Mouse (Mus musculus) left cerebral cortex, adult 18-20 months (tissue): ENCODE data around the gene A430078G23Rik. TPM values are rescaled to one million over a fixed set of nuclear protein-coding genes. Genes with fewer than 3 reads are reported as not detected.

Experiments
- DNase-seq, 2 experiments: peaks; one replicate each; pipeline ENCODE4 v3.0.0; 2021 to 2022; ENCODE audit warnings: low spot score in 2 of 2, mixed read lengths in 1 of 2
- total RNA-seq, 2 experiments: library from RNA; stranded (reverse); gene quantifications; 2 replicates each; pipeline ENCODE4 v1.2.3; 2021

The A430078G23Rik gene
- total RNA-seq, 2 experiments from 2014 or later = not detected

GRCm38 (mm10) chr8:3411085-3411484 lies 57.9 kb downstream of the A430078G23Rik start:
- DNase-seq = no peak

DNA sequence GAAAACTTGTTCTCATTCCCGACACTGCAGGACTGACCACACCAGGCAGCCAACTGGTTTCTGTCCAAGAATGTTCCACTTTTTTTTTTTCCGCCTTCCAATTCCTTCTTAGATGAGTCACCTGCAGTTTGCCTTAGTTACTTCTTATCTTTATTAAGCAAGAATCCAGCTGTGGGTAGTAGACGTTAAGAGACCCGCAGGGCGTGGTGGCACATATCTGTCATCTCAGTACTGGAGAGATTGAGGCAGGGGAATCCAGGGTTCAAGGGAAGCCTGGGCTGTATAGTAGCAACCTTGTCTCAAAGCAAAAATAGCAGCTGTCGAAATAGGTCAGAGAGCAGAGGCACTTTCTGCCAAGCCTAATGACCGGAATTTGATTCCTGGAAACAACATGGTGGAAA lies 58.7 kb downstream of the A430078G23Rik start:
- no peak for DNase-seq

DNA sequence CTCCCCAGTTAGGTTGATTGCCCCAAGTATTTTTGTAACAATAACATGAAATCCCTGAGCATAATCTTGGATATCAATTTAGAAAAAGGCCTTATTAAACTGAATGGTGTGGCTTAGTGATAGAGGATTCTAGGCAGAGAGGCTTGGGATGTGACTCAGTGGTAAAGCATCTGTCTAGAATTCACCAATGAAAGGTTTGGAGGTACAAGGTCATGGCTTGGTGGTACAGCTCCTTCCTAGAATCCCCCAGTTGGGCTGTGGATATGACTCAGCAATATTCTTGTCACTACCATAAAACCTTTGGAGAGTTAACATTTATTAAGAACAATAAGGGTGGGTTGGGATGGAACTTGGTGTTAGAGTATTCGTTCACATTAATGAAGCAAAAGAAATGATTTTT lies 59.6 kb downstream of the A430078G23Rik start:
- DNase-seq = no peak

DNA sequence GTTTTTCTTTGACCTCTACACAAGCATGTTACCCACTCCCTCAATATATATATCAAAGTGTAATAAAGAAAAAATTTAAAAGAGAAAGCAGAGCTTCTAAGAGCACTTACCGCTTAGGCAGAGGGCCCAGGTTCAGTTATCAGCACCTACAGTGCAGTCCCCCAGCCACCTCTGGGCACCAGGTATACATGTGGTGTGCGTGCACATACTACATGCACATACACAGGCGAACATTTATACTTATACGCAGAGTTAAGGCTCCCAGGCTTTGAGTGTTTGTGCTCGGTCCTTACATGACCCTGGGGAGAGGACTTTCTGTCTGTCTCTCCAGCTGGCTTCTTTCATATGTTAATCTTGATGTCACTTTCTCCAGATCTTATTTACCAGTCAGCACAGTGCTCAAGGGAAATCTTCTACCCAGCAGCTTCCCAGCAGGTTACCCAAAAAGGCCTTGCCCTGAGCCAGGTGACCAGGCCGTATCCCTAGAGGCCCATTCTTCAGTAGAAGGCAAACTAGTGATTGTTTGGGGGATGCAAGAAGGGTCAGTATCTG lies 61.5 kb downstream of the A430078G23Rik start:
- no peak for DNase-seq

GRCm38 (mm10) chr8:3415259-3415658 lies 62.0 kb downstream of the A430078G23Rik start:
- DNase-seq = no peak

DNA sequence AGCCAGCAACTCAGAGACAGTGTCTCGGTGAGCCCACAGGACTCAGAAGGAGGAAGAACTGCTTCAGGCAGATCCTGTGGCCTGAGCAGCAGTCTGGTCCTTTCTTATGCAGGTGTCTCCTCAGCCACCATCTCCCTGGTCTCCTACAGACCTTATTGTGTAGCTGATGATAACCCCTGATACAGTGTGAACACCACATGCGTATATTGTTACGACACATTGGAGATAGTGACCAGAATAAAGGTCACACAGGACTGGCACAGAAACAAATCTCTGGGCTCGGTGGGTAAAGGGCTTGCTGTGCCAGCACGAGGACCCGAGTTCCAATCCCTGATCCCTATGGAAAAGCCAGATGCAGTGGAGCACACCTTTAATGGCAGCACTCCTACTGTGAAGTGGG lies 62.4 kb downstream of the A430078G23Rik start:
- DNase-seq = no peak

- DNase-seq = no peak
Observed at GRCm38 (mm10) chr8:3416846-3417245, 63.6 kb downstream of the A430078G23Rik start.

GRCm38 (mm10) chr8:3417455-3417854 lies 64.2 kb downstream of the A430078G23Rik start:
- DNase-seq = no peak

GRCm38 (mm10) chr8:3418101-3418500 lies 64.9 kb downstream of the A430078G23Rik start:
- DNase-seq = no peak

- DNase-seq = no peak
Observed at GRCm38 (mm10) chr8:3420105-3420706, 67.0 kb downstream of the A430078G23Rik start.

GRCm38 (mm10) chr8:3421507-3421906 lies 68.3 kb downstream of the A430078G23Rik start:
- DNase-seq = no peak

DNA sequence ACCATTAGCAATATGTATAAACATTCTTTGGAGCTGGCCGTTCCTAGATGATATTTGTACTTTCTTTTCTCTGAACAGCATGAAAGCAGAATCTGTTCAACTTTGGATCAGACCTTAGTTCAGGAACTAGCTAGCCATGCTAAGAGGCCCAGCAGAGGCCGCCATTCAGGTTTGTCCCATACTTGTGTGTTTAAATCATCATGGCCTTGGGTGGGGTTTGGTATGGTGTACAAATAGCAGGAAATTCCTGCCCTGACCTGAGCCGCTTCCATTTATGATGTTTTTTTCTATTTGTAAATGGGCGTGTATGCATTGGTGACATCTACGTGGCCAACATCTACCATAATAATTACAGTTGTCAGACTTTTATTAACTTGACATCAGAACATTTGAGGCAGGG lies 72.0 kb downstream of the A430078G23Rik start:
- no peak for DNase-seq

DNA sequence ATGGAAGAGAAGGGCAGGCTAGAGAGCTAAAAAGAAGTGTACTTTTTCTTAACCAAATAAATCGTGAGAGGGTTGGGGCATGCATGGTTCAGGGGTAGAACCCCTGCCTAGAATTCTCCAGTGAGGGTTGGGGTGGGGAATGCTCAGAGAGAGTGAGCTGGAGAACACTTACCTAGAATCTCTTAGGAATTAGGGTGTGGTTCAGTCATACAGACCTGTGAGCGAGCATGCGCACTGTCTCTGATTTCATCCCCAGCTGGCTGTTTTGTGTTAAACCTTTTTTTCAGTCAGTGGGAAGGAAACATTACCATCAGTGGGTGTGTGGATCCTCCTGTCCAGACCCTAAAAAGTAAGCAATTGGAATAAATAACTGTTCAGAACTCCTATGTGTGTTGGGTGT lies 73.0 kb downstream of the A430078G23Rik start:
- no peak for DNase-seq

DNA sequence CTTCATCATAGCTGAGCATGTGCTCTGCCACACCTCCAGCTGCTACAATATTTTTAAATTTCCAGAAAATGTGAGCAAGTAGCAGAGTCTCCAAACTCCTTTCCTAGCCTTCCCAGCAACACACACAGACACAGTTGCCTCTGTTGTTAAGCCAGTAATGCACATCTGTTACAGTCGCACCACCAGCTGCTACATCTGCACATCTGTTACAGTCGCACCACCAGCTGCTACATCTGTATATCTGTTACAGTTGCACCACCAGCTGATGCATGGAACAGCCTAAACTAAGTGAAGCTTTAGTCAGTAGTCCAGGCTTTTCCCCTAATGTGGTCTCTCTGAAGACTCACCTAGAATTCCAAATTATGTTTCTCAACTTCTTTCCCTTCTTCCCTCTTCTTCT lies 75.2 kb downstream of the A430078G23Rik start:
- DNase-seq = no peak

- DNase-seq = no peak
Observed at GRCm38 (mm10) chr8:3429966-3430365, 76.8 kb downstream of the A430078G23Rik start.

- DNase-seq = no peak
Observed at GRCm38 (mm10) chr8:3431113-3431512, 77.9 kb downstream of the A430078G23Rik start.

DNA sequence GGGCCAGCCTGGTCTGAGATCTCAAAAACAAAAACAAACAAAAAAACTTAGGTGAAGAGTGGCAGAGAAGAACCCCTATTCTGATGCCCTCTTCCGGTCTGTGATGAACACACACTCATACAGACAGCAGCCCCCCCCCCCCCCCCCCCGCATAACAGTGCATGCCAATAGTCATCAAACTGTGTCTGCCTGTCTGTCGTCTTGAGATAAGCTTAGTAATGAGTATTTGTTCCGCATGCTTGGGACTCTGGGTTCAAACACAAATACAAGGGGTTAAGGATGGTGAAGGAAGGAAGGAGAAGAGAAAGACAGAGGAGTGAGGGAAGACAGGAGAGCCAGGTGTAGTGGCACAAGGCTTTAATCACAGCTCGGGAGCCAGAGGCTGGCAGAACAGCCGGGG lies 83.3 kb downstream of the A430078G23Rik start:
- no peak for DNase-seq

DNA sequence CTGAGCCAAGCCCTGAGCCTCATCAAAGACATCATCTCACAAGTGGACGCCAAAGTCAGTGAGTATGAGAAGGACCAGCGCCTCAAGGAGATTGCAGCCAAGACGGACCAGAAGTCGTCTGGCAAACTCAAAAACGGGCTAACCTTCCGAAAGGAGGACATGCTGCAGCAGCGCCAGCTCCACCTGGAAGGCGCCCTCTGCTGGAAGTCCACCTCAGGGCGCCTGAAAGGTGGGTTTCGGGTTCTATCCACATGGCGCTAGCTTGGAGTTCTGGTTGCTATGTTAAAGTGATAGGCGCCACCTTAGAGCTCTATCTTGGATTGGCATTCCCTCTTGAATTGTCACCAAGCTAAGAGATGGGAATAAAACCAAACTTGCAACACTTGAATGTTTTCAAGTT lies 86.3 kb downstream of the A430078G23Rik start:
- no peak for DNase-seq

Other genes with a start within 250 kb of the A430078G23Rik start
- gene Insr, start 73.8 kb upstream of the A430078G23Rik start, total RNA-seq = 10 to 100 TPM; 41.3 to 41.5 TPM
- gene Arhgef18, start 39.6 kb downstream of the A430078G23Rik start, total RNA-seq = 10 to 100 TPM; 44.0 to 48.9 TPM
- under 1 TPM; 0.33 to 0.77 TPM for gene Pex11g, start 114.3 kb downstream of the A430078G23Rik start, total RNA-seq
- not detected for gene Tex45, start 117.4 kb downstream of the A430078G23Rik start, total RNA-seq
- 10 to 100 TPM; 34.3 to 34.6 TPM for gene Zfp358, start 139.7 kb downstream of the A430078G23Rik start, total RNA-seq
- gene Mcoln1, start 147.0 kb downstream of the A430078G23Rik start, total RNA-seq = 10 to 100 TPM; 82.2 to 92.0 TPM
- 10 to 100 TPM; 66.3 to 76.8 TPM for gene Pnpla6, start 162.0 kb downstream of the A430078G23Rik start, total RNA-seq
- gene C330021F23Rik, start 214.6 kb downstream of the A430078G23Rik start, total RNA-seq = under 1 TPM in 1 of 2 experiments, not detected in 1; 0.40 TPM
- gene Camsap3, start 233.9 kb downstream of the A430078G23Rik start, total RNA-seq = 10 to 100 TPM; 33.4 to 37.9 TPM